Mouse (Mus musculus): ENCODE data around the gene Skint4. TPM values are rescaled to one million over a fixed set of nuclear protein-coding genes. Genes with fewer than 3 reads are reported as not detected.

Skint4 gene
- not detected in 2 replicates for polyA plus RNA-seq (2015; fragmentation: Nextera tagmentation; extraction: Ambion mirVana)

DNA sequence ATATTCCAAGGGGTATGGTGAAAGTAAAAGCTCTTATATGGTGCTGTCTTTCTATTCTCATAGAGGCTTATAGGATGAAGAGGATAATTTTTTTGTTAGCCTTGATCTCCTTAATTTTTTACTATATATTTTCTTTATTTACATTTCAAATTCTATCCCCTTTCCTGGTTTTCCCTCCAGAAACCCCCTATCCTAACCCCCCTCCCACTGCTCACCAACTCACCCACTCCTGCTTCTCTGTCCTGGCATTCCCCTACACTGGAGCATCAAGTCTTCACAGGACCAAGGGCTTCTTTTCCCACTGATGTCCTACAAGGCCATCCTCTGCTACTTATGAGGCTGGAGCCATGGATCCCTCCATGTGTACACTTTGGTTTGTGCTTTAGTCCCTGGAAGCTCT lies at the start of gene Skint4:
Gene Skint4, plus strand, starts transcription at position 301 of the 400 bp plus-strand sequence.
- H3K9me3 ChIP-seq (ENCODE audit: control insufficient read depth, low read length): no peaks in the 10 kb centered on the region
- H3K9ac ChIP-seq (ENCODE audit: low read depth, low read length): no peak within 1 kb of the TSS
- no peaks in the 10 kb centered on the region for H3K36me3 ChIP-seq (ENCODE audit: control insufficient read depth, insufficient read depth, low read length)
- H3K4me3 ChIP-seq (ENCODE audit: low read length): no peak within 1 kb of the TSS
- no peaks in the 10 kb centered on the region for H3K4me1 ChIP-seq (ENCODE audit: control insufficient read depth, insufficient read depth, low read length)
- H3K27ac ChIP-seq (ENCODE audit: low read length): no peak within 1 kb of the TSS
- no peak within 1 kb of the TSS for H3K4me2 ChIP-seq (ENCODE audit: low read depth, low read length)
- no peak for ATAC-seq
- no peaks in the 10 kb centered on the region for H3K27me3 ChIP-seq (replicated peaks; ENCODE audit: control insufficient read depth, insufficient read depth, low read length)

Other genes starting within 250 kb of the Skint4 start
- 3.2 and 6.1 TPM in 2 replicates for gene Slc5a9, start 169.1 kb upstream of the Skint4 start, polyA plus RNA-seq (2015; fragmentation: Nextera tagmentation; extraction: Ambion mirVana)
- gene Skint8, start 152.6 kb upstream of the Skint4 start, polyA plus RNA-seq (2015; fragmentation: Nextera tagmentation; extraction: Ambion mirVana): not detected in 2 replicates
- gene Skint7, start 99.1 kb upstream of the Skint4 start, polyA plus RNA-seq (2015; fragmentation: Nextera tagmentation; extraction: Ambion mirVana): not detected in 2 replicates
- not detected in 2 replicates for gene Skint1, start 65.7 kb upstream of the Skint4 start, polyA plus RNA-seq (2015; fragmentation: Nextera tagmentation; extraction: Ambion mirVana)
- 0.07 and 0.12 TPM in 2 replicates for gene Skint3, start 160.2 kb downstream of the Skint4 start, polyA plus RNA-seq (2015; fragmentation: Nextera tagmentation; extraction: Ambion mirVana)

Data from intestine, embryonic 16.5 days (tissue).